Mouse (Mus musculus): ENCODE measurements around the gene Mycl.

DNA sequence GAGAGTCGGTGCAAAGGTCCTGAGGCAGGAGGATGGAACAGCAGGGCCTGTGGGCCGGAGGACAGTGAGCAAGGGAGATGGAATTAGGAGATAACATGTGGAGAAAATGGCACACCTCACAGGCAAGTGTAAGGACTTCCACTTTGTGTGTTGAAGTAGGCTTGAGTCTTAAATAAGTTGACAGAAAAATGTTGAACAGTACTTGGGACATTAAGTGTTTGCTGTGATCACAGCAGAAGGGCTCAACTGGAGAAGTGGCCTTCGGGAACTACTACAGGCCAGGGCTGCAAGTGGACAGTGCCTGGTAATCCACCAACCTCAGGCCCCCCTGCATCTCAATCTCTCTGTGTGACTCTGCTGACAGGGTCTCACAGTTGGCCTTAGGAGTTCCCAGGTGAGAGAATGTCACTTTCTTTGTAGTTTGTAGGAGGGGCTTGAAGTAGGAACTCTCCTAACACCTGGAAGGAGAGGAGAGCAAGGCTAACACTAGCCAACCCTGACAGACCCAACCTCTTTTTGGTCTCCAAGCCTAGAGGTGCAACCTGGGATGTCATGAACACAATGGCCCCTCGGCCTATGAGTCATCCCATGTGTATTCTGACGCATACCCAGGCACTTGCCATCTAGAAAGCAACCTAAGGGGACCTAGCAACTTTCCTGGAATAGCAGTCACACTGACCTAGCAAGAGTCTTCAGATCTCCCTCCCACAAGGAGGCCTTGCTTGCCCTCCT, 40.6 kb upstream of the Mycl start:
- TF ChIP-seq POLR2A (IDR thresholded peaks at IDR 0.05; ENCODE audit: borderline replicate concordance, insufficient read depth, low read length) (no peak), CTCF (IDR thresholded peaks at IDR 0.05; ENCODE audit: borderline replicate concordance, insufficient read depth, low read depth, low read length) (no peak)

All from cerebellum, adult 2 months (tissue).